Comparison of ENCODE assay signal across 20 mouse cellular contexts in genomic region chr2:131140533-131140905, GRCm38 (mm10). TPM values are rescaled to one million over a fixed set of nuclear protein-coding genes. Genes with fewer than 3 reads are reported as not detected.
DNase-seq lines count a peak whose midpoint lies in the region; ATAC-seq and TF ChIP-seq lines count a peak whose summit lies in the region.
"Had no signal": no experiment of that assay in that cellular context is flagged by ENCODE, and none has a peak within 500 bp of the region (broad histone marks: within the 10 kb centered on the region; RNA-seq: fewer than 3 reads in every experiment).

No protein-coding gene starts in this region.

- 73% methylated on average over 5 of the region's 5 CpGs for WGBS in hindbrain, embryonic 13.5 days
- WGBS in hindbrain, embryonic 14.5 days: 76% methylated on average over 5 of the region's 5 CpGs
- 55% methylated on average over 5 of the region's 5 CpGs for WGBS in lung, embryonic 16.5 days
- 39% methylated on average over 5 of the region's 5 CpGs for WGBS in lung, adult 2 months
- WGBS in stomach, embryonic 14.5 days: 63% methylated on average over 5 of the region's 5 CpGs

- H3K27me3 ChIP-seq in hindbrain, embryonic 13.5 days: no peaks in the 10 kb centered on the region
- H3K27me3 ChIP-seq in hindbrain, embryonic 14.5 days (ENCODE audit: control insufficient read depth, insufficient read depth, low read length): no peaks in the 10 kb centered on the region
- no peaks in the 10 kb centered on the region for H3K27me3 ChIP-seq in lung, embryonic 16.5 days (ENCODE audit: control insufficient read depth, insufficient read depth, low read depth, low read length)
- no peaks in the 10 kb centered on the region for H3K27me3 ChIP-seq in stomach, embryonic 14.5 days (ENCODE audit: control insufficient read depth, insufficient read depth, low read length)
- H3K27me3 ChIP-seq: limb, embryonic 13.5 days; neural tube, embryonic 15.5 days had no signal

- intact Hi-C loops in gastrocnemius, adult 2 months (cut with DNase I): no loop called here

- H3K9ac ChIP-seq in hindbrain, embryonic 13.5 days: no peak overlapping the region
- no peak overlapping the region for H3K9ac ChIP-seq in hindbrain, embryonic 14.5 days
- peak overlapping the region; percentile 34; the same call in 1 of the 2 replicates for H3K9ac ChIP-seq in lung, embryonic 16.5 days (ENCODE audit: low read length)
- H3K9ac ChIP-seq in stomach, embryonic 14.5 days (replicated peaks; ENCODE audit: low read depth, low read length): no peak overlapping the region
- H3K9ac ChIP-seq: forebrain, postnatal 0 days; limb, embryonic 13.5 days; neural tube, embryonic 15.5 days had no signal

- H3K27ac ChIP-seq in gastrocnemius, adult 2 months: peak overlapping the region; percentile 87
- H3K27ac ChIP-seq in hindbrain, embryonic 13.5 days: 0 out of 2 replicates have a peak overlapping the region, but pooled peaks have one; percentile 8
- H3K27ac ChIP-seq in hindbrain, embryonic 14.5 days: no peak overlapping the region
- H3K27ac ChIP-seq in lung, embryonic 16.5 days (ENCODE audit: low read length): peak overlapping the region; percentile 87
- 0 out of 2 replicates have a peak overlapping the region, but pooled peaks have one; percentile 61 for H3K27ac ChIP-seq in stomach, embryonic 14.5 days (ENCODE audit: low read length)
- H3K27ac ChIP-seq: limb, embryonic 13.5 days; neural tube, embryonic 15.5 days had no signal

- H3K4me3 ChIP-seq in gastrocnemius, adult 2 months: peak overlapping the region; percentile 40
- H3K4me3 ChIP-seq in hindbrain, embryonic 13.5 days: no peak overlapping the region
- no peak overlapping the region for H3K4me3 ChIP-seq in hindbrain, embryonic 14.5 days (replicated peaks; ENCODE audit: low read length)
- H3K4me3 ChIP-seq in lung, embryonic 16.5 days (ENCODE audit: low read length): no peak overlapping the region
- no peak overlapping the region for H3K4me3 ChIP-seq in lung, adult 2 months (replicated peaks; ENCODE audit: extremely low read depth, low read depth, low read length)
- H3K4me3 ChIP-seq in stomach, embryonic 14.5 days (ENCODE audit: low read depth, low read length): no peak overlapping the region
- H3K4me3 ChIP-seq: limb, embryonic 13.5 days; neural tube, embryonic 15.5 days had no signal

- peaks cover 6% of the 10 kb centered on the region; the same call in 1 of the 2 replicates for H3K4me1 ChIP-seq in hindbrain, embryonic 13.5 days (replicated peaks)
- no peaks in the 10 kb centered on the region for H3K4me1 ChIP-seq in hindbrain, embryonic 14.5 days (replicated peaks; ENCODE audit: control insufficient read depth, insufficient read depth, low read length)
- H3K4me1 ChIP-seq in lung, embryonic 16.5 days (replicated peaks; ENCODE audit: control insufficient read depth, insufficient read depth, low read length): peaks cover 14% of the 10 kb centered on the region
- H3K4me1 ChIP-seq in lung, adult 2 months (ENCODE audit: control insufficient read depth, insufficient read depth, low read length): peaks cover 8% of the 10 kb centered on the region
- H3K4me1 ChIP-seq in stomach, embryonic 14.5 days (ENCODE audit: control insufficient read depth, insufficient read depth, low read length): no peaks in the 10 kb centered on the region
- H3K4me1 ChIP-seq: neural tube, embryonic 15.5 days had no signal

- DNase-seq in gastrocnemius, adult 2 months: no peak
- no peak for DNase-seq in gastrocnemius, adult 18-20 months (ENCODE audit: low spot score)
- DNase-seq in hindbrain, embryonic 14.5 days (ENCODE audit: low spot score): no peak
- DNase-seq in lung, adult 2 months: no peak
- no peak for DNase-seq in layer of hippocampus, adult 8-10 months (ENCODE audit: low spot score in 2 of 2)
- DNase-seq: adrenal gland, postnatal 14 days; forebrain, postnatal 0 days; right cerebral cortex, adult 18-20 months; thymus, postnatal 36 days had no signal

- no peaks in the 10 kb centered on the region for H3K9me3 ChIP-seq in hindbrain, embryonic 13.5 days
- no peaks in the 10 kb centered on the region for H3K9me3 ChIP-seq in hindbrain, embryonic 14.5 days (ENCODE audit: control insufficient read depth, low read length)
- no peaks in the 10 kb centered on the region for H3K9me3 ChIP-seq in lung, embryonic 16.5 days (ENCODE audit: control insufficient read depth, low read length)
- H3K9me3 ChIP-seq in stomach, embryonic 14.5 days (ENCODE audit: control insufficient read depth, low read depth, low read length): no peaks in the 10 kb centered on the region
- H3K9me3 ChIP-seq: limb, embryonic 13.5 days; neural tube, embryonic 15.5 days had no signal

- no peak for TF ChIP-seq POLR2A in lung, adult 2 months (IDR thresholded peaks at IDR 0.05; ENCODE audit: borderline replicate concordance, extremely low read depth, low read depth, low read length)

- peaks cover 21% of the 10 kb centered on the region for H3K36me3 ChIP-seq in hindbrain, embryonic 13.5 days
- peaks cover 15% of the 10 kb centered on the region for H3K36me3 ChIP-seq in hindbrain, embryonic 14.5 days (replicated peaks; ENCODE audit: control insufficient read depth, insufficient read depth)
- peaks cover 29% of the 10 kb centered on the region for H3K36me3 ChIP-seq in lung, embryonic 16.5 days (ENCODE audit: control insufficient read depth, insufficient read depth, low read length)
- H3K36me3 ChIP-seq in stomach, embryonic 14.5 days (ENCODE audit: control insufficient read depth, insufficient read depth, low read length): peaks cover 48% of the 10 kb centered on the region

- no peak for ATAC-seq in hindbrain, embryonic 13.5 days (ENCODE audit: low FRiP score)
- no peak for ATAC-seq in hindbrain, embryonic 14.5 days (ENCODE audit: low FRiP score)
- ATAC-seq in lung, embryonic 16.5 days (ENCODE audit: low read depth): no peak
- ATAC-seq in stomach, embryonic 14.5 days (ENCODE audit: insufficient number of reproducible peaks, insufficient read depth, low FRiP score, low read depth): no peak
- ATAC-seq: forebrain, postnatal 0 days had no signal

- TF ChIP-seq CTCF in gastrocnemius, adult 2 months (IDR thresholded peaks at IDR 0.05): no peak
- no peak for TF ChIP-seq CTCF in lung, adult 2 months (IDR thresholded peaks at IDR 0.05; ENCODE audit: insufficient read depth, low read length)

- H3K4me2 ChIP-seq in hindbrain, embryonic 13.5 days: no peak overlapping the region
- H3K4me2 ChIP-seq in hindbrain, embryonic 14.5 days (replicated peaks): no peak overlapping the region
- no peak overlapping the region for H3K4me2 ChIP-seq in lung, embryonic 16.5 days (ENCODE audit: low read depth, low read length)
- no peak overlapping the region for H3K4me2 ChIP-seq in stomach, embryonic 14.5 days (replicated peaks; ENCODE audit: low read depth, low read length)
- H3K4me2 ChIP-seq: limb, embryonic 13.5 days; neural tube, embryonic 15.5 days had no signal

RNA-seq across cellular contexts. Expression of gene Gm11037, which starts 7.2 kb away (rescaled TPM):
- total RNA-seq in gastrocnemius, adult 2 months (2021): not detected
- total RNA-seq in gastrocnemius, adult 18-20 months (2021): not detected
- polyA plus RNA-seq in hindbrain, embryonic 13.5 days (2015; fragmentation: Nextera tagmentation; extraction: Ambion mirVana): not detected in 2 replicates
- polyA plus RNA-seq in hindbrain, embryonic 14.5 days (2014; fragmentation: Nextera tagmentation; extraction: Ambion mirVana): not detected in 2 replicates
- polyA plus RNA-seq in lung, embryonic 16.5 days (2015; fragmentation: Nextera tagmentation; extraction: Ambion mirVana): not detected in 2 replicates
- polyA plus RNA-seq in lung, adult 2 months (2012; rRNA removed): not detected in 2 replicates
- not detected in 2 replicates for polyA plus RNA-seq in stomach, embryonic 14.5 days (2014; fragmentation: Nextera tagmentation; extraction: Ambion mirVana)
- total RNA-seq in layer of hippocampus, adult 8-10 months (2022): not detected
- total RNA-seq: adrenal gland, postnatal 14 days; common myeloid progenitor, adult 5-6 weeks; forebrain, postnatal 0 days; gastrocnemius, postnatal 4 days; layer of hippocampus, postnatal 25 days; megakaryocyte, adult 5-6 weeks; monocyte, adult 5-6 weeks had no signal
- polyA plus RNA-seq: forebrain, postnatal 0 days; intestine, embryonic 14.5 days; limb, embryonic 13.5 days; neural tube, embryonic 15.5 days had no signal

RNA-seq across cellular contexts. Expression of gene Hspa12b, which starts 13.4 kb away (rescaled TPM):
- total RNA-seq in gastrocnemius, adult 2 months (2021): 10 to 100 TPM; 11.7 to 14.8 TPM
- 10 to 100 TPM in 1 of 2 experiments, 1 to 10 TPM in 1; 8.9 to 14.9 TPM for total RNA-seq in gastrocnemius, adult 18-20 months (2021)
- polyA plus RNA-seq in hindbrain, embryonic 13.5 days (2015; fragmentation: Nextera tagmentation; extraction: Ambion mirVana): 3.9 and 4.6 TPM in 2 replicates
- 2.2 and 3.3 TPM in 2 replicates for polyA plus RNA-seq in hindbrain, embryonic 14.5 days (2014; fragmentation: Nextera tagmentation; extraction: Ambion mirVana)
- polyA plus RNA-seq in lung, embryonic 16.5 days (2015; fragmentation: Nextera tagmentation; extraction: Ambion mirVana): 16.0 and 17.2 TPM in 2 replicates
- polyA plus RNA-seq in lung, adult 2 months (2012; rRNA removed): 56.2 and 58.3 TPM in 2 replicates
- 12.3 and 14.2 TPM in 2 replicates for polyA plus RNA-seq in stomach, embryonic 14.5 days (2014; fragmentation: Nextera tagmentation; extraction: Ambion mirVana)
- total RNA-seq in layer of hippocampus, adult 8-10 months (2022): 10 to 100 TPM in 2 of 4 experiments, 1 to 10 TPM in 2; 8.8 to 11.8 (median 9.6) TPM
- total RNA-seq: megakaryocyte, adult 5-6 weeks; monocyte, adult 5-6 weeks had no signal

RNA-seq across cellular contexts. Expression of gene 1700037H04Rik, which starts 19.4 kb away (rescaled TPM):
- 1 to 10 TPM; 3.6 to 4.5 TPM for total RNA-seq in gastrocnemius, adult 2 months (2021)
- 1 to 10 TPM; 4.2 to 4.3 TPM for total RNA-seq in gastrocnemius, adult 18-20 months (2021)
- 94.3 and 94.6 TPM in 2 replicates for polyA plus RNA-seq in hindbrain, embryonic 13.5 days (2015; fragmentation: Nextera tagmentation; extraction: Ambion mirVana)
- 87.3 and 88.5 TPM in 2 replicates for polyA plus RNA-seq in hindbrain, embryonic 14.5 days (2014; fragmentation: Nextera tagmentation; extraction: Ambion mirVana)
- 57.9 and 63.5 TPM in 2 replicates for polyA plus RNA-seq in lung, embryonic 16.5 days (2015; fragmentation: Nextera tagmentation; extraction: Ambion mirVana)
- 67.6 and 76.4 TPM in 2 replicates for polyA plus RNA-seq in lung, adult 2 months (2012; rRNA removed)
- 84.6 and 88.9 TPM in 2 replicates for polyA plus RNA-seq in stomach, embryonic 14.5 days (2014; fragmentation: Nextera tagmentation; extraction: Ambion mirVana)
- 10 to 100 TPM; 53.5 to 59.8 (median 57.2) TPM for total RNA-seq in layer of hippocampus, adult 8-10 months (2022)

RNA-seq across cellular contexts. Expression of gene Cenpb, which starts 39.3 kb away (rescaled TPM):
- 10 to 100 TPM; 67.7 to 70.1 TPM for total RNA-seq in gastrocnemius, adult 2 months (2021)
- 10 to 100 TPM; 67.4 to 72.2 TPM for total RNA-seq in gastrocnemius, adult 18-20 months (2021)
- polyA plus RNA-seq in hindbrain, embryonic 13.5 days (2015; fragmentation: Nextera tagmentation; extraction: Ambion mirVana): 13.3 and 13.4 TPM in 2 replicates
- polyA plus RNA-seq in hindbrain, embryonic 14.5 days (2014; fragmentation: Nextera tagmentation; extraction: Ambion mirVana): 9.3 and 10.3 TPM in 2 replicates
- 8.4 and 9.5 TPM in 2 replicates for polyA plus RNA-seq in lung, embryonic 16.5 days (2015; fragmentation: Nextera tagmentation; extraction: Ambion mirVana)
- 131 and 138 TPM in 2 replicates for polyA plus RNA-seq in lung, adult 2 months (2012; rRNA removed)
- polyA plus RNA-seq in stomach, embryonic 14.5 days (2014; fragmentation: Nextera tagmentation; extraction: Ambion mirVana): 9.0 and 9.9 TPM in 2 replicates
- total RNA-seq in layer of hippocampus, adult 8-10 months (2022): 10 to 100 TPM; 65.8 to 79.4 (median 73.1) TPM

RNA-seq across cellular contexts. Expression of gene Cdc25b, which starts 46.2 kb away (rescaled TPM):
- total RNA-seq in gastrocnemius, adult 2 months (2021): 1 to 10 TPM; 1.5 TPM
- under 1 TPM; 0.78 to 0.95 TPM for total RNA-seq in gastrocnemius, adult 18-20 months (2021)
- 34.1 and 41.8 TPM in 2 replicates for polyA plus RNA-seq in hindbrain, embryonic 13.5 days (2015; fragmentation: Nextera tagmentation; extraction: Ambion mirVana)
- 26.9 and 27.6 TPM in 2 replicates for polyA plus RNA-seq in hindbrain, embryonic 14.5 days (2014; fragmentation: Nextera tagmentation; extraction: Ambion mirVana)
- polyA plus RNA-seq in lung, embryonic 16.5 days (2015; fragmentation: Nextera tagmentation; extraction: Ambion mirVana): 61.0 TPM in 2 replicates
- 34.5 and 39.1 TPM in 2 replicates for polyA plus RNA-seq in lung, adult 2 months (2012; rRNA removed)
- polyA plus RNA-seq in stomach, embryonic 14.5 days (2014; fragmentation: Nextera tagmentation; extraction: Ambion mirVana): 58.0 and 63.4 TPM in 2 replicates
- total RNA-seq in layer of hippocampus, adult 8-10 months (2022): 10 to 100 TPM; 21.6 to 31.4 (median 25.4) TPM
